Mouse (Mus musculus) heart, adult 2 months (tissue): Measurements from ENCODE around the gene Olfr543.

ENCODE experiments used
- CTCF ChIP-seq: fragments of 200-600 bp; IDR thresholded peaks from 2 replicates; pipeline ENCODE4 v1.8.1; 2022; ENCODE audit warnings: antibody characterized with exemption, mild to moderate bottlenecking, moderate library complexity
- EP300 ChIP-seq: fragments of 200-500 bp; IDR thresholded peaks from 2 replicates; pipeline ENCODE4 v1.6.1; 2011; ENCODE audit warnings: low read depth, low read length, control low read depth; ENCODE audit not compliant: insufficient read depth

GRCm38 (mm10) chr7:102472675-102473074 lies 8.8 kb downstream of the Olfr543 start:
- TF ChIP-seq CTCF (no peak), EP300 (no peak)
